Comparison of ENCODE assay signal across 8 mouse cellular contexts in genomic region chr17:90007438-90008109, GRCm38 (mm10).
A peak's percentile ranks its signal among the peaks of the same experiment; 100 is the strongest.
DNase-seq lines count a peak whose midpoint lies in the region; TF ChIP-seq lines count a peak whose summit lies in the region.

No protein-coding gene starts in this region.

- TF ChIP-seq RAD21 in MEL (IDR thresholded peaks at IDR 0.05; ENCODE audit: low read depth, low read length) = no peak

- no peak for TF ChIP-seq CTCF in MEL (IDR thresholded peaks at IDR 0.05 in 2 of 3, conservative IDR thresholded peaks at IDR 0.05 in 1 of 3; ENCODE audit: control insufficient read depth in 1 of 3, insufficient read depth in 1 of 3, low read depth in 2 of 3, low read length in 3 of 3, poor library complexity in 1 of 3, severe bottlenecking in 1 of 3)

- H3K79me2 ChIP-seq in MEL (ENCODE audit: control insufficient read depth, insufficient read depth, low read length, poor library complexity) = no peaks in the 10 kb centered on the region

- no peak overlapping the region for H3K9ac ChIP-seq in MEL (ENCODE audit: control insufficient read depth, low read depth, low read length, poor library complexity, severe bottlenecking)

- TF ChIP-seq EP300 in MEL (IDR thresholded peaks at IDR 0.05; ENCODE audit: low read depth in 1 of 2, low read length in 2 of 2) = no peak

- peaks cover 4% of the 10 kb centered on the region; the same call in 1 of the 2 replicates for H3K4me1 ChIP-seq in heart, embryonic 10.5 days
- no peaks in the 10 kb centered on the region for H3K4me1 ChIP-seq in MEL (ENCODE audit: control insufficient read depth in 1 of 2, insufficient read depth in 2 of 2, low read length in 2 of 2)

- no peak overlapping the region for H3K27ac ChIP-seq in heart, embryonic 10.5 days
- no peak overlapping the region for H3K27ac ChIP-seq in MEL (ENCODE audit: control insufficient read depth, low read depth, low read length)

- WGBS in heart, embryonic 10.5 days = 43% methylated on average over 5 of the region's 5 CpGs

- DNase-seq in heart, adult 11 months = peak; percentile 86
- no peak for DNase-seq in heart, embryonic 10.5 days (ENCODE audit: low spot score)
- peak; percentile 6 for DNase-seq in MEL (ENCODE audit: low read depth, low spot score)
- peak; percentile 89 to 90 for DNase-seq in cerebellum, postnatal 10 days
- DNase-seq in layer of hippocampus, postnatal 10 days (ENCODE audit: low spot score in 2 of 2) = peak; percentile 13 to 33
- DNase-seq in gastrocnemius, postnatal 14 days = no peak
- no peak for DNase-seq in spleen, postnatal 36 days (ENCODE audit: low spot score in 2 of 2)
- no peak for DNase-seq in gastrocnemius, postnatal 36 days

- intact Hi-C loops in gastrocnemius, postnatal 14 days (cut with DNase I; ENCODE audit: low total_unique reads) = no loop called here
- intact Hi-C loops in gastrocnemius, postnatal 36 days (cut with DNase I) = no loop called here

- no peak for TF ChIP-seq POLR2A in MEL (IDR thresholded peaks at IDR 0.05; ENCODE audit: control insufficient read depth in 1 of 2, insufficient read depth in 1 of 2, low read depth in 1 of 2, low read length in 2 of 2, poor library complexity in 1 of 2)

- H3K27me3 ChIP-seq in heart, embryonic 10.5 days (ENCODE audit: insufficient read depth, poor library complexity, severe bottlenecking) = no peaks in the 10 kb centered on the region
- H3K27me3 ChIP-seq in MEL (ENCODE audit: control insufficient read depth in 1 of 2, insufficient read depth in 2 of 2, low read length in 2 of 2) = no peaks in the 10 kb centered on the region

- H3K4me3 ChIP-seq in heart, embryonic 10.5 days = no peak overlapping the region
- no peak overlapping the region for H3K4me3 ChIP-seq in MEL (ENCODE audit: control insufficient read depth in 1 of 2, insufficient read depth in 1 of 2, low read depth in 2 of 2, low read length in 2 of 2)

- no peaks in the 10 kb centered on the region for H3K36me3 ChIP-seq in heart, embryonic 10.5 days
- H3K36me3 ChIP-seq in MEL (ENCODE audit: control insufficient read depth in 1 of 2, insufficient read depth in 2 of 2, low read length in 2 of 2) = no peaks in the 10 kb centered on the region

- no peaks in the 10 kb centered on the region for H3K9me3 ChIP-seq in heart, embryonic 10.5 days
- H3K9me3 ChIP-seq in MEL (replicated peaks; ENCODE audit: insufficient read depth, low read length) = no peaks in the 10 kb centered on the region

TF ChIP-seq in MEL, 35 proteins besides CTCF, POLR2A, EP300 and RAD21:
- TF ChIP-seq MEF2A (IDR thresholded peaks at IDR 0.05; ENCODE audit: extremely low read depth, insufficient replicate concordance, low read depth, low read length, poor library complexity, severe bottlenecking) (no peak), TCF12 (IDR thresholded peaks at IDR 0.05; ENCODE audit: low read depth, low read length) (no peak), ZNF384 (IDR thresholded peaks at IDR 0.05; ENCODE audit: low read depth, low read length) (no peak), GATA1 (IDR thresholded peaks at IDR 0.05; ENCODE audit: low read depth, low read length) (no peak), ETS1 (IDR thresholded peaks at IDR 0.05; ENCODE audit: low read depth, low read length) (peak; percentile 77), GABPA (IDR thresholded peaks at IDR 0.05; ENCODE audit: low read depth, low read length) (no peak)

Comparison
In these comparisons a context has a peak if more than half of its experiments do, and no peak if none do; other contexts are left out.
1. DNase-seq: peak in heart, adult 11 months (single experiment), MEL (single experiment), cerebellum, postnatal 10 days (2 of 2) and layer of hippocampus, postnatal 10 days (2 of 2); none in heart, embryonic 10.5 days (single experiment), gastrocnemius, postnatal 14 days (single experiment), spleen, postnatal 36 days (0 of 2) and gastrocnemius, postnatal 36 days (0 of 2).